Mouse (Mus musculus) hindbrain, embryonic 10.5 days (tissue): ENCODE measurements at regions not wholly inside any gene's neighbourhood (a gene's known extent, or its start where the extent isn't known, plus 50 kb on each side); places are given as distances from the start of the nearest gene placed in this dataset.

Experiments
- DNase-seq: peaks from one replicate; pipeline ENCODE4 v3.0.0-alpha.2; 2017; ENCODE audit warnings: low spot score
- H3K27ac ChIP-seq: fragments of 300-500 bp; sonication (generic); 2 replicates; pipeline ENCODE4 v1.5.1; 2016; ENCODE audit warnings: mild to moderate bottlenecking, moderate library complexity
- H3K27me3 ChIP-seq: fragments of 300-500 bp; sonication (generic); 2 replicates; pipeline ENCODE4 v1.6.1; 2016; ENCODE audit warnings: mild to moderate bottlenecking; ENCODE audit not compliant: poor library complexity, insufficient read depth, severe bottlenecking
- H3K36me3 ChIP-seq: fragments of 300-500 bp; sonication (generic); 2 replicates; pipeline ENCODE4 v1.6.1; 2016; ENCODE audit warnings: mild to moderate bottlenecking, moderate library complexity
- H3K4me1 ChIP-seq: fragments of 300-500 bp; sonication (generic); replicated peaks from 2 replicates; pipeline ENCODE4 v1.6.1; 2016; ENCODE audit warnings: mild to moderate bottlenecking
- H3K4me3 ChIP-seq: fragments of 300-500 bp; sonication (generic); 2 replicates; pipeline ENCODE4 v1.5.1; 2016; ENCODE audit warnings: mild to moderate bottlenecking, moderate library complexity
- H3K9me3 ChIP-seq: fragments of 300-500 bp; sonication (generic); 2 replicates; pipeline ENCODE4 v1.6.1; 2016; ENCODE audit warnings: mild to moderate bottlenecking, moderate library complexity
- WGBS: fragments of 180-500 bp; shearing (Covaris S2); methylation state at CpG from one replicate; pipeline ENCODE4 v1.1.7; 2016; 5-methylcytosine and 5-hydroxymethylcytosine counted together

DNA sequence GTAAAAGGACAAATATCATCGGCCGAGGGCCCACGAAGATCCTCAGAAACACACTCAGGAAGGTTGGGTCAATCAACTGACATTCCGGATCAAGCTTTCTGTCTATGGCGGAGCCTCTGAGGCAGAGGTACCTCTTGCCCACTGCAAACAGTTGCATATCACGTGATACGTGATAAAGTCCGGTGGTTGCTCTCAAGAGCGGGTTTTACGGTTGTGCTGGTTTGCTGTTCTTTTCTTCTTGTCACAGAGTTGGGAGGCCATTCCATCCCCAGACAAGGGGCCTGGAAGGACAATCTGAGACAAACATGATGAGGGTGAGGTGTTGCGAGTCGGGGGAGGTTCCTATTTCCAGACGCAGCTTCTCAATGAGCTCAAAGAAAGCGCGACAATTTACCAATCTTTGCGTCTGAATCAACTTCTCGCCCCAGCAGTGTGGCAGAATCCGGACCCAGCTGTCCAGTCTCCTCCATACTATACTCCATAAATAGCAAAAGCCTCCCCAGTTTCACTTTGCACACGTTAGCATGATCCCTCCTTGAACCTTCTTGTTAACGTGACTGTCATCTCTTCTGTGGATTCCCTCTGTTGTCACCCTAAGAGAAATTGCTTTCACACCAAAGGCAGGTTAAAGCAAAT, 66.0 kb downstream of the Dyrk2 start:
- peaks cover 8% of the 10 kb centered on the region; the same call in 1 of the 2 replicates for H3K4me1 ChIP-seq
- no peaks in the 10 kb centered on the region for H3K36me3 ChIP-seq
- no peak for DNase-seq
- H3K9me3 ChIP-seq = no peaks in the 10 kb centered on the region
- H3K4me3 ChIP-seq = no peak overlapping the region
- WGBS = 89% methylated on average over 20 of the region's 20 CpGs
- no peak overlapping the region for H3K27ac ChIP-seq
- no peaks in the 10 kb centered on the region for H3K27me3 ChIP-seq

- no peaks in the 10 kb centered on the region for H3K36me3 ChIP-seq
- 54% methylated on average over 5 of the region's 5 CpGs for WGBS
- no peak overlapping the region for H3K27ac ChIP-seq
- H3K9me3 ChIP-seq = no peaks in the 10 kb centered on the region
- peaks cover 8% of the 10 kb centered on the region; the same call in 1 of the 2 replicates for H3K4me1 ChIP-seq
- DNase-seq = no peak
- H3K4me3 ChIP-seq = no peak overlapping the region
- H3K27me3 ChIP-seq = no peaks in the 10 kb centered on the region
Measured at GRCm38 (mm10) chr10:118804574-118804973, 65.4 kb downstream of the Dyrk2 start.
